Mouse (Mus musculus) intestine, embryonic 14.5 days (tissue): ENCODE data around the gene Syne2. TPM values are rescaled to one million over a fixed set of nuclear protein-coding genes. Genes with fewer than 3 reads are reported as not detected.
A peak's percentile ranks its signal among the peaks of the same experiment; 100 is the strongest.

Experiments
- ATAC-seq: fragments of 200-750 bp; cut with Nextera tagmentation; replicated peaks from 2 replicates; pipeline ENCODE4 v1.8.0; 2017; ENCODE audit warnings: low read depth, moderate number of reproducible peaks, moderate TSS enrichment, moderate library complexity; ENCODE audit not compliant: low FRiP score, low TSS enrichment
- DNase-seq: peaks from one replicate; pipeline ENCODE4 v3.0.0-alpha.2; 2018; ENCODE audit warnings: low spot score
- H3K27ac ChIP-seq: fragments of 300-500 bp; sonication (generic); 2 replicates; pipeline ENCODE4 v1.5.1; 2014; ENCODE audit warnings: low read depth, mild to moderate bottlenecking, control low read depth
- H3K27me3 ChIP-seq: fragments of 300-500 bp; sonication (generic); replicated peaks from 2 replicates; pipeline ENCODE4 v1.6.1; 2014; ENCODE audit warnings: low read length, control low read depth; ENCODE audit not compliant: control insufficient read depth, insufficient read depth
- H3K36me3 ChIP-seq: fragments of 300-500 bp; sonication (generic); 2 replicates; pipeline ENCODE4 v1.6.1; 2014; ENCODE audit warnings: low read length, control low read depth; ENCODE audit not compliant: control insufficient read depth, insufficient read depth
- H3K4me1 ChIP-seq: fragments of 300-500 bp; sonication (generic); replicated peaks from 2 replicates; pipeline ENCODE4 v1.6.1; 2014; ENCODE audit warnings: low read length, control low read depth, mixed read lengths; ENCODE audit not compliant: control insufficient read depth, insufficient read depth
- H3K4me2 ChIP-seq: fragments of 300-500 bp; sonication (generic); 2 replicates; pipeline ENCODE4 v1.6.1; 2014; ENCODE audit warnings: low read length
- H3K4me3 ChIP-seq: fragments of 300-500 bp; sonication (generic); 2 replicates; pipeline ENCODE4 v1.5.1; 2014; ENCODE audit warnings: low read depth, low read length, control low read depth, mixed read lengths
- H3K9ac ChIP-seq: fragments of 300-500 bp; sonication (generic); 2 replicates; pipeline ENCODE4 v1.6.1; 2014; ENCODE audit warnings: mild to moderate bottlenecking, low read length
- H3K9me3 ChIP-seq: fragments of 300-500 bp; sonication (generic); 2 replicates; pipeline ENCODE4 v1.6.1; 2016; ENCODE audit warnings: low read length, control low read depth; ENCODE audit not compliant: control insufficient read depth
- WGBS: fragments of 180-500 bp; shearing (Covaris S2); extraction: QIAGEN DNeasy Blood & Tissue Kit; methylation state at CpG from one replicate; pipeline ENCODE4 v1.1.7; 2014; 5-methylcytosine and 5-hydroxymethylcytosine counted together
- polyA plus RNA-seq: library from polyadenylated mRNA; unstranded; fragments of >200 nt; fragmentation: Nextera tagmentation; extraction: Ambion mirVana; gene quantifications from 2 replicates; pipeline ENCODE4 v1.2.1, GENCODE M21; 2014

Syne2 gene
- polyA plus RNA-seq, 1 experiment from 2014 or later = 41.5 TPM

DNA sequence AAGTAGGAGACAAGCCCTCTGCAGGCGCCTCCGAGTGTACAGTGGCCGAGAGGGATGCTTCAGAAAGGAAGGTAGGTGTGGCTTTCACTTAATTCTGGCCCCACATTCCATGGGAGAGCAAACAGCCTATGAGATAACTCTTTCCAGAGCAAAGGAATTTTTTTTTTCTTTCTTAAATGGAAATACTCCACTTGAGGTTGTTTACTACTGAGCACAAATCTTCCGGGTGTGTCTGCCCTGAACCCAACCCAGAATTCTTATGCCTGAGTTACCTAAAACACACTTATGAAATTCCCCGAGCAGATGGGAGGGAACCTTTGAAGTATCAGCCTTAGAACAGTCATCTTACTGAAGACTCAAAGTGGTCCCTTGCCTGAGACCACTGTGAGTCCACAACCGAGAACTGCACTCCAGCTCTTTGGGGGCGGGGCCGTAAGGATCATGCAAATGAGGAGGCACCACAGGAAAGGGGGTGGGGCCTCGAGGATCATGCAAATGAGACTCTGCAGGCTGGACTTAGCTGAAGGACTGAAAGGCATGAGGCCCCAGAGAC lies 186.8 kb downstream of the Syne2 start:
- no peak overlapping the region for H3K4me3 ChIP-seq
- H3K4me1 ChIP-seq = no peaks in the 10 kb centered on the region
- no peak overlapping the region for H3K27ac ChIP-seq
- H3K27me3 ChIP-seq = no peaks in the 10 kb centered on the region
- DNase-seq (peak; percentile 60), ATAC-seq (peak; percentile 53)
- peaks cover 31% of the 10 kb centered on the region for H3K36me3 ChIP-seq
- no peak overlapping the region for H3K9ac ChIP-seq
- no peaks in the 10 kb centered on the region for H3K9me3 ChIP-seq
- WGBS = 39% methylated on average over 9 of the region's 9 CpGs
- no peak overlapping the region for H3K4me2 ChIP-seq

GRCm38 (mm10) chr12:76008991-76009390 lies 191.1 kb downstream of the Syne2 start:
- no peak overlapping the region for H3K4me3 ChIP-seq
- ATAC-seq (no peak), DNase-seq (no peak)
- peaks cover 16% of the 10 kb centered on the region for H3K36me3 ChIP-seq
- no peak overlapping the region for H3K27ac ChIP-seq
- no peak overlapping the region for H3K4me2 ChIP-seq
- H3K4me1 ChIP-seq = no peaks in the 10 kb centered on the region
- no peaks in the 10 kb centered on the region for H3K27me3 ChIP-seq
- 80% methylated on average over 6 of the region's 6 CpGs for WGBS
- H3K9me3 ChIP-seq = no peaks in the 10 kb centered on the region
- no peak overlapping the region for H3K9ac ChIP-seq

GRCm38 (mm10) chr12:76012789-76013188 lies 194.9 kb downstream of the Syne2 start:
- no peaks in the 10 kb centered on the region for H3K27me3 ChIP-seq
- no peak overlapping the region for H3K27ac ChIP-seq
- peaks cover 16% of the 10 kb centered on the region for H3K36me3 ChIP-seq
- ATAC-seq (no peak), DNase-seq (no peak)
- H3K4me1 ChIP-seq = no peaks in the 10 kb centered on the region
- H3K9ac ChIP-seq = no peak overlapping the region
- 93% methylated on average over 3 of the region's 4 CpGs for WGBS
- no peak overlapping the region for H3K4me2 ChIP-seq
- no peak overlapping the region for H3K4me3 ChIP-seq
- no peaks in the 10 kb centered on the region for H3K9me3 ChIP-seq

DNA sequence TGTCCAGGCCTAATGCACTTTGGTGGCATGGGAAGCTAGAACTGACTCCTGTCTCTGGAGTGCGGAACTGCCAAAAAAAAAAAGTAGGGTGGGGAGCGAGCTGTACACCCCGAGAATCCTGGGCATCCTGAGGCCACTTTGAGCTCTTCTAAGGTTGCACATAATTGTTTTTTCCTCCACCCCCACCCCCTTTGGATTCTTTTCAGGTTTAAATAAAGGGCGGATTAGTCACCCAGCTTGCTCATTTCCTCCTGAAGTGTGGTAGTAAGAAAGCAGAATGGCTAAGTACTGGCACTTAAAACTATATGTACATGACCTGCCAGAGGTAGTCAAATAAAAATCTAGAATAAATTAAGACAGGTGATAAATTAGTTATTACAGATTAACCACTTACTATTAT lies 195.5 kb downstream of the Syne2 start:
- 84% methylated on average over 4 of the region's 4 CpGs for WGBS
- Histone ChIP-seq H3K4me1 (no peaks in the 10 kb centered on the region), H3K36me3 (peaks cover 11% of the 10 kb centered on the region), H3K27ac (no peak overlapping the region), H3K4me3 (no peak overlapping the region), H3K9me3 (no peaks in the 10 kb centered on the region), H3K9ac (no peak overlapping the region), H3K4me2 (no peak overlapping the region), H3K27me3 (no peaks in the 10 kb centered on the region)
- ATAC-seq (no peak), DNase-seq (no peak)

DNA sequence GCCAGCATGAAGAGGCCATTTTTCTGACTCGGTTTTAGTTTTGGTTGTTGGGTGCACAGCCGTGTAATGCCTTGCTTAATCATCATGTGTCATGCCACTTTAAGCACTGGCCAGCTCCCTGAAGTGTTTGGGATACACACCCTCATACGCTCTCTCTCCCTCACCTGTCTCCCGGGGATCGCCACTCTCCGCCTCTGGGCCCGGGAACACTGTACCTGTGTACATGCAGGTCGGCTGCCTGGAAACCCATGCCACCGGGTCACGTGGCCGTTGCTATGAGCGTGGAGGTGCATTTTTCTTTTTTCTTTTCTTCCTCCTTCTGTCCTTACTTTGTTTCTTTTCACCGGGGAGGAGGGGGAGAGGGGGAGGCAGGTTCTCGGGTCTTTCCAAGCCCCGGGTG lies 197.1 kb downstream of the Syne2 start:
- Histone ChIP-seq H3K9ac (no peak overlapping the region), H3K4me3 (no peak overlapping the region), H3K27ac (no peak overlapping the region), H3K27me3 (no peaks in the 10 kb centered on the region), H3K4me2 (no peak overlapping the region), H3K36me3 (peaks cover 2% of the 10 kb centered on the region; the same call in 1 of the 2 replicates), H3K4me1 (no peaks in the 10 kb centered on the region), H3K9me3 (no peaks in the 10 kb centered on the region)
- no peak for ATAC-seq
- DNase-seq = no peak
- WGBS = 86% methylated on average over 14 of the region's 15 CpGs

- H3K27ac ChIP-seq = no peak overlapping the region
- H3K27me3 ChIP-seq = no peaks in the 10 kb centered on the region
- no peak overlapping the region for H3K4me2 ChIP-seq
- WGBS = 82% methylated on average over 11 of the region's 11 CpGs
- H3K4me1 ChIP-seq = no peaks in the 10 kb centered on the region
- ATAC-seq (peak; percentile 47; the same call in 1 of the 2 replicates), DNase-seq (peak; percentile 68)
- no peak overlapping the region for H3K9ac ChIP-seq
- H3K36me3 ChIP-seq = peaks cover 6% of the 10 kb centered on the region
- H3K9me3 ChIP-seq = no peaks in the 10 kb centered on the region
- no peak overlapping the region for H3K4me3 ChIP-seq
These were observed 197.6 kb downstream of the Syne2 start for GRCm38 (mm10) chr12:76015489-76015888.

DNA sequence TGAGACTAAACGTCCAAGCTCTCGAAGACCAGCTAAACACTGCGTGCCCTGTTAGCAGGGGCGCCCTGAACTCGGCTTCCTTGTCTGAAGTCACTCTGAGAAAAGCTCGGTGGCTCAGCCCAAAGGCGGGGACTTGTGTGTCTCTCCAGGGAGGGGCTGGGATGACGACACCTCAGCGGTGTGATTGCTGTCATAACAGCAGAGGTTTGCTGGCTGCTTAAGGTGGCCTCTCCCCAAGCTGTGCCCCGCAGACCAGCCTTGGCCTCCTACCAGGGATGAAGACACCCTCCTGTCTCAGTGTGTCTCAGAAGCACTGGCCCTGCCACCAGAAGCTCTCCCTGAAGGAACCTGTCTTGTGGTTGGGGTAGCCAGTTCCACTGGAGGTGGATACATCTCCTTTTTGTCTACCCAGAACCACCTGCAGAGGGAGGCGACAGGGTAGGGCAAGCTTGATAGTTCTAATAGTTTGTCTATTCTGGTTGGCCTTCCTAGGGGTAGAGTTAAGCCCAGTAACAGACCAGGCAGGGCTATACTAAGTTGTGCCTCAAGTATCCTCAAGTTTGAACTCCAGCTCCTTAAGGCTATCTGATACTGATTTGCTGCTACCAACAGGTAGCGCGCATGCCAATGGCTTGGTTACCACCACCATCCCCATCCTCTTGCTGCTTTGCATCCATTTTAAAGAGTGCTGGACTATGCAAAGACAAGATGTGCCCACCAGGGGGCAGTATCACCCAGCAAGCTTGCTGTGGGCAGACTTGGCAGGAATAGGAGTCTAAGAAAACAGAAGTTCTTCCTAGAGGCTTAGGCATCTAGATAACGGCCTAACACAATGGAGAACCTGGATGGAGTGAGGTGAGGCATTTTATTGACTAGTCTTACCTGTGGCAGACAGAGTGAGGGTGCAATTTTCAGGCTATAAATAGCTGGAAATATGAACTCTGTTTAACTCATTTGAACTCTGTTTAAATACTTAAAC lies 198.5 kb downstream of the Syne2 start:
- WGBS = 75% methylated on average over 14 of the region's 14 CpGs
- no peak overlapping the region for H3K4me2 ChIP-seq
- H3K36me3 ChIP-seq = peaks cover 8% of the 10 kb centered on the region; the same call in 1 of the 2 replicates
- ATAC-seq (peak; percentile 50; the same call in 1 of the 2 replicates), DNase-seq (peak; percentile 91)
- H3K4me3 ChIP-seq = no peak overlapping the region
- H3K27ac ChIP-seq = no peak overlapping the region
- no peaks in the 10 kb centered on the region for H3K27me3 ChIP-seq
- no peaks in the 10 kb centered on the region for H3K9me3 ChIP-seq
- H3K9ac ChIP-seq = no peak overlapping the region
- no peaks in the 10 kb centered on the region for H3K4me1 ChIP-seq

DNA sequence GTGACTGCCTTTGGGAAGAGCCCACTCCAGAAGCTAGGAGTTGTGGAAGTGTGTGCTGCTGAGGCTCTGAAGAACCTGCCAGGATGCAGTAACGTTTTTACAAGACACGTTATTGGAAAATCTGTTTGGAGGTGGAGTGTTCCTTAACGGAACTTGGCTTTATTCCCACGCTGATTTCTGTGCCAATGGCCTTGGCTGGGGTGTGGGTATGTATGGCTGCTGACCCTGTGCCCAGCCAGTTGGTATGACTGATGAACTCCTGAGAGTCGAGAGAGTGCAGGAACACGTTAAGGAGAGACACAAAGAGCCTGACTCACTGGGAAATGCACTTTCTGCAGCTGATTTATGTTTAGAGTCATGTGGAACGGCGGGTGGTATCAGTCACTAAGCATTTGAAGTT lies 200.7 kb downstream of the Syne2 start:
- Histone ChIP-seq H3K27me3 (no peaks in the 10 kb centered on the region), H3K9me3 (no peaks in the 10 kb centered on the region), H3K36me3 (peaks cover 27% of the 10 kb centered on the region), H3K4me2 (no peak overlapping the region), H3K4me3 (no peak overlapping the region), H3K9ac (no peak overlapping the region), H3K4me1 (no peaks in the 10 kb centered on the region), H3K27ac (no peak overlapping the region)
- ATAC-seq = no peak
- WGBS = 72% methylated on average over 8 of the region's 8 CpGs
- DNase-seq = no peak
